Mouse (Mus musculus) bone marrow macrophage, adult 2 months (primary cell): Measurements from ENCODE around the gene Ngly1. TPM values are rescaled to one million over a fixed set of nuclear protein-coding genes. Genes with fewer than 3 reads are reported as not detected.

Source experiments
- H3K27ac ChIP-seq: 2 replicates; pipeline ENCODE4 v1.5.1; 2012; ENCODE audit warnings: low read depth, low read length; ENCODE audit not compliant: insufficient read depth
- H3K4me1 ChIP-seq: 2 replicates; pipeline ENCODE4 v1.6.1; 2012; ENCODE audit warnings: low read length; ENCODE audit not compliant: control insufficient read depth, insufficient read depth
- H3K4me3 ChIP-seq: 2 replicates; pipeline ENCODE4 v1.5.1; 2012; ENCODE audit warnings: mild to moderate bottlenecking, low read length, moderate library complexity; ENCODE audit not compliant: insufficient read depth
- CTCF ChIP-seq: IDR thresholded peaks from 2 replicates; pipeline ENCODE4 v1.5.1; 2012; ENCODE audit warnings: low read depth, mild to moderate bottlenecking, low read length, moderate library complexity
- POLR2A ChIP-seq: IDR thresholded peaks from 2 replicates; pipeline ENCODE4 v1.6.1; 2012; ENCODE audit warnings: mild to moderate bottlenecking, low read depth, low read length, borderline replicate concordance
- polyA plus RNA-seq: library from polyadenylated mRNA; stranded (reverse); fragments of >200 nt; gene quantifications from 2 replicates; pipeline ENCODE4 v1.2.4, GENCODE M21; 2012; ENCODE audit not compliant: missing spikeins, insufficient read depth, insufficient read length

Ngly1 gene
- polyA plus RNA-seq, 1 experiment, result 33.1 TPM

- no peak overlapping the region for H3K4me3 ChIP-seq
- TF ChIP-seq CTCF (no peak), POLR2A (no peak)
- no peaks in the 10 kb centered on the region for H3K4me1 ChIP-seq
- no peak overlapping the region for H3K27ac ChIP-seq
These were observed 75.3 kb downstream of the Ngly1 start for GRCm38 (mm10) chr14:16324394-16324793.

- Histone ChIP-seq H3K4me1 (no peaks in the 10 kb centered on the region), H3K4me3 (no peak overlapping the region), H3K27ac (no peak overlapping the region)
- TF ChIP-seq CTCF, result no peak
- TF ChIP-seq POLR2A, result no peak
These were observed 76.1 kb downstream of the Ngly1 start for GRCm38 (mm10) chr14:16325208-16325607.

DNA sequence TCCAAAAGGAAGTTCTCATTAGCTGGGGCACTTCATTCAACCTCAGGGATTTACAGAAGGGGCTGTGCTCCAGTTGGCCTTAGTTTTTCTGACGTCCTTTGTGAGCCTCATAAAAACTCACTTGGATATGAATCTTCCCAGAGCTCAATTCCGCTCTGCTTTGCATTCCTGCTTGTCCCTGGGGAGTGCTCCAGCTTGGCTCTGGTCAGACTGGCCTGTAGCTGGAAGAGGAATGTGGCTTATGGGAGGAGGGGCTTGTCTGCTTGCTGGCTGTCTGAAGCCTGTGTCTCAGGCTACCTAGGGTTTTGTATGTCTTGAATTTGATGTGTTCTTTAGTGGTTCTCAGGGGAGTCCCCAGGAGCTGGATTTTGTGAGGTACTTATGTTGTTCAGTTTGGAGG lies 79.5 kb downstream of the Ngly1 start:
- Histone ChIP-seq H3K27ac (no peak overlapping the region), H3K4me1 (no peaks in the 10 kb centered on the region), H3K4me3 (no peak overlapping the region)
- TF ChIP-seq POLR2A (no peak), CTCF (no peak)

DNA sequence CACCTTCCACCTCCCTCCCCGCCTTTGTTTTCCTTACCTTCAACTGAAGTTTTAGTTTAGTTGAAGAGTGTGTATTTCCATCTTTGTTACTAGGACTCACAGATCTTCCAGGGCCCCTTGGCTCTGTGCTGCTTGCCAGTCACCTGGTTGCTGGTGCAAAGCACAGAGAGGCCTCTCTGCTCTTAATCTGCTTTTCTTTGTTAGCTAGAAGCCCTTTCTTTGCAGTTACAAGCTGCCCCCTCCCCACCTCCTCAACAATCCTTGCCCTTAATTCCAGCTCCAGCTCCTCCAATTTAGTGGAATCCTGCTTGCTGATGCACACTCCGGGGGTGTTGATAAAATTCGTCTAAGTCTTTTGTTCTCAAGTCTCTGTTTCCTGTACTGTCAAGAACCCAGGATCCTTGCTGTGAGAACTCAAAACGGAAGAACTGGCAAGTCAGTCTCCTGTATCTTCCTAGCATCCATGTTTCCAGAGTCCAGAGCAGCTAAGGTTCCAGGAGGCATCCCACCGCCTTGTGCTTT lies 79.9 kb downstream of the Ngly1 start:
- Histone ChIP-seq H3K27ac (no peak overlapping the region), H3K4me3 (no peak overlapping the region), H3K4me1 (no peaks in the 10 kb centered on the region)
- TF ChIP-seq CTCF (no peak), POLR2A (no peak)

- Histone ChIP-seq H3K4me1 (no peaks in the 10 kb centered on the region), H3K27ac (no peak overlapping the region), H3K4me3 (no peak overlapping the region)
- TF ChIP-seq POLR2A (no peak), CTCF (no peak)
These were observed 80.7 kb downstream of the Ngly1 start for GRCm38 (mm10) chr14:16329756-16330155.

DNA sequence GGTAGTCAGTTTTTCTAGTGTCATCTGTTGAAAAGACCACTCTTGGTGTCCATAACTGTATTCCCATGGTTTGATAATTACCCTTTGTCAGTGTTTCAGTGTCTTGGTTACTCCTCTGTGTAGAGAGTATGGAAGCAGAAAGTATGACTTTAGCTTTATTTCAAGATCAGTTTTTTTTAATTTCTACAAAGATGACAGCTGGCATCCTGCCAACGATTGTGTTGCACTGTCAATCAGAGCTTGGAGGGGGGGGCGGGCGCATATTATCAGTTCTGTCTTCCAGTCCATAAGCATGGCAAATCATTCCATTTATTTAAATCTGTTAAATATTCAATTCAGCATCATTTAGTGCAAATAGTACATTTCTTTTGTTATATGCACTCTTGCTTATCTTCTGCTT lies 85.2 kb downstream of the Ngly1 start:
- no peaks in the 10 kb centered on the region for H3K4me1 ChIP-seq
- no peak overlapping the region for H3K4me3 ChIP-seq
- H3K27ac ChIP-seq, result no peak overlapping the region
- no peak for TF ChIP-seq POLR2A
- no peak for TF ChIP-seq CTCF

- no peak overlapping the region for H3K27ac ChIP-seq
- TF ChIP-seq CTCF, result no peak
- TF ChIP-seq POLR2A, result no peak
- H3K4me3 ChIP-seq, result no peak overlapping the region
- no peaks in the 10 kb centered on the region for H3K4me1 ChIP-seq
These were observed 86.8 kb downstream of the Ngly1 start for GRCm38 (mm10) chr14:16335835-16336417.

DNA sequence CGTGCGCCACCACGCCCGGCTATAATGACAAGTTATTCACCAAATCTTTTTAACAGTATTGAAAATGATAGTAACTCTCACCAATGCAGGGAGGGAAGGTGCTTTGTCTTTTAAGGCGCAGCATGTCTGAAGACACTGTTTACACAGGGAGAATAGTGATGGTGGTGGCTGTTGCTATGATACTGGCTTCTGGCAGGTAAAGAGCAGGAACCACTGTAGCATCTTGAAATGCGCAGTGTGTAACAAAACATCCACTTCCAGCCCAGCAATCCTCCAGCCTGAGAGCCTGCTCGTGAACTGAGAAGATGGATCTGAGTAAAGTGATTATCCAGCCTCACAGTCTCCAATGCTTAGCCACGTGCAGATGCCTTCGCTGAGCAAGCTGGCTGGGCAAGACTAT lies 98.4 kb downstream of the Ngly1 start:
- H3K4me3 ChIP-seq, result no peak overlapping the region
- no peak overlapping the region for H3K27ac ChIP-seq
- no peaks in the 10 kb centered on the region for H3K4me1 ChIP-seq
- TF ChIP-seq POLR2A, result no peak
- TF ChIP-seq CTCF, result no peak

DNA sequence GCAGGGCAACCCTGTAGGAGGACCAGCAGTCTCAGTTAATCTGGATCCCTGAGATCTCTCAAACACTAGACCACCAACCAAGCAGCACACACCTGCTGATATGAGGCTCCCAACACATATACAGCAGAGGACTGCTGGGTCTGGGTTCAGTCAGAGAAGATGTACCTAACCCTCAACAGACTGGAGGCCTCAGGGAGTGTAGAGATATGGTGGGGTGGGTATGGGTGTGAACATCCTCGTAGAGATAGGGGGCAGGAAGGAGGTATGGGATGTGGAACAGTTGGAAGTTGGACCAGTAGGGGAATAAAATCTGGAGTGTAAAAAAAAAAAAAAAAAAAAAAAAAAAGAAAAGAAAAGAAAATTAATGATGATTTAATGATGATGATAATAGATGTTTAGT lies 110.6 kb downstream of the Ngly1 start:
- Histone ChIP-seq H3K4me1 (peaks cover 5% of the 10 kb centered on the region; the same call in 1 of the 2 replicates), H3K4me3 (no peak overlapping the region), H3K27ac (no peak overlapping the region)
- TF ChIP-seq POLR2A (no peak), CTCF (no peak)

Other genes with a start within 250 kb of the Ngly1 start
- 14.4 and 16.2 TPM in 2 replicates for gene Oxsm, start 528 bp downstream of the Ngly1 start, polyA plus RNA-seq
- 86.7 and 107 TPM in 2 replicates for gene Top2b, start 115.9 kb downstream of the Ngly1 start, polyA plus RNA-seq